Mouse (Mus musculus): Measurements from ENCODE around the gene Asb11. TPM values are rescaled to one million over a fixed set of nuclear protein-coding genes. Genes with fewer than 3 reads are reported as not detected.

Gene Asb11
- not detected in 2 replicates for total RNA-seq (2015)
- total RNA-seq (2017): not detected in 2 replicates

- peak; percentile 51 for ATAC-seq (replicated peaks; ENCODE audit: poor library complexity)
Observed at GRCm38 (mm10) chrX:164436709-164437108, at the start of gene Asb11. Asb11 (plus strand) TSS chrX:164436994.

- no peak for ATAC-seq (replicated peaks; ENCODE audit: poor library complexity)
Observed at GRCm38 (mm10) chrX:164394091-164394490, 42.7 kb upstream of the Asb11 start.

GRCm38 (mm10) chrX:164398456-164398855 is 38.3 kb upstream of the Asb11 start:
- peak; percentile 86 for ATAC-seq (replicated peaks; ENCODE audit: poor library complexity)

- no peak for ATAC-seq (replicated peaks; ENCODE audit: poor library complexity)
Observed at GRCm38 (mm10) chrX:164405080-164405649, 31.6 kb upstream of the Asb11 start.

- no peak for ATAC-seq (replicated peaks; ENCODE audit: poor library complexity)
Observed at GRCm38 (mm10) chrX:164406133-164407022, 30.4 kb upstream of the Asb11 start.

- no peak for ATAC-seq (replicated peaks; ENCODE audit: poor library complexity)
Observed at GRCm38 (mm10) chrX:164408301-164408927, 28.4 kb upstream of the Asb11 start.

- ATAC-seq (replicated peaks; ENCODE audit: poor library complexity): no peak
Observed at GRCm38 (mm10) chrX:164410562-164410961, 26.2 kb upstream of the Asb11 start.

- no peak for ATAC-seq (replicated peaks; ENCODE audit: poor library complexity)
Observed at GRCm38 (mm10) chrX:164416803-164417202, 20.0 kb upstream of the Asb11 start.

- no peak for ATAC-seq (replicated peaks; ENCODE audit: poor library complexity)
Observed at GRCm38 (mm10) chrX:164418008-164418407, 18.8 kb upstream of the Asb11 start.

GRCm38 (mm10) chrX:164419471-164419939 is 17.3 kb upstream of the Asb11 start, which contains the start of gene Piga:
Piga (plus strand) TSS chrX:164419787.
- ATAC-seq (replicated peaks; ENCODE audit: poor library complexity): peak; percentile 96

GRCm38 (mm10) chrX:164419955-164420354 is 16.8 kb upstream of the Asb11 start:
- peak; percentile 8 for ATAC-seq (replicated peaks; ENCODE audit: poor library complexity)

GRCm38 (mm10) chrX:164420518-164420917 is 16.3 kb upstream of the Asb11 start:
- ATAC-seq (replicated peaks; ENCODE audit: poor library complexity): no peak

- peak; percentile 77 for ATAC-seq (replicated peaks; ENCODE audit: poor library complexity)
Observed at GRCm38 (mm10) chrX:164424821-164425220, 12.0 kb upstream of the Asb11 start.

GRCm38 (mm10) chrX:164427295-164427694 is 9.5 kb upstream of the Asb11 start:
- peak; percentile 14; the same call in 1 of the 2 replicates for ATAC-seq (replicated peaks; ENCODE audit: poor library complexity)

GRCm38 (mm10) chrX:164428224-164428623 is 8.6 kb upstream of the Asb11 start:
- peak; percentile 37 for ATAC-seq (replicated peaks; ENCODE audit: poor library complexity)

- no peak for ATAC-seq (replicated peaks; ENCODE audit: poor library complexity)
Observed at GRCm38 (mm10) chrX:164430621-164431020, 6.2 kb upstream of the Asb11 start.

- ATAC-seq (replicated peaks; ENCODE audit: poor library complexity): no peak
Observed at GRCm38 (mm10) chrX:164431133-164431532, 5.7 kb upstream of the Asb11 start.

- ATAC-seq (replicated peaks; ENCODE audit: poor library complexity): peak; percentile 66
Observed at GRCm38 (mm10) chrX:164431541-164431940, 5.3 kb upstream of the Asb11 start.

- peak; percentile 64 for ATAC-seq (replicated peaks; ENCODE audit: poor library complexity)
Observed at GRCm38 (mm10) chrX:164432682-164433081, 4.1 kb upstream of the Asb11 start.

GRCm38 (mm10) chrX:164439462-164439861 is 2.7 kb downstream of the Asb11 start:
- no peak for ATAC-seq (replicated peaks; ENCODE audit: poor library complexity)

GRCm38 (mm10) chrX:164440140-164440539 is 3.3 kb downstream of the Asb11 start:
- no peak for ATAC-seq (replicated peaks; ENCODE audit: poor library complexity)
